Mouse (Mus musculus) kidney, postnatal 36 days (tissue): ENCODE data around the gene Gsta2.
"Not testable (repeated sequence)": the region's sequence is repeated elsewhere in the genome, so short reads cannot be mapped to it uniquely, and the experiment has no call there.

Experiments used
- DNase-seq, 2 experiments: peaks; one replicate each; pipeline ENCODE4 v3.0.0; 2021 to 2022; ENCODE audit warnings: mixed read lengths in 2 of 2

Gene Gsta2

GRCm38 (mm10) chr9:78355611-78356010, at the start of gene Gsta2:
Gene Gsta2, minus strand, starts transcription at chr9:78355788.
- no peak for DNase-seq

GRCm38 (mm10) chr9:78401596-78401995, 46.0 kb upstream of the Gsta2 start:
- no peak for DNase-seq

DNA sequence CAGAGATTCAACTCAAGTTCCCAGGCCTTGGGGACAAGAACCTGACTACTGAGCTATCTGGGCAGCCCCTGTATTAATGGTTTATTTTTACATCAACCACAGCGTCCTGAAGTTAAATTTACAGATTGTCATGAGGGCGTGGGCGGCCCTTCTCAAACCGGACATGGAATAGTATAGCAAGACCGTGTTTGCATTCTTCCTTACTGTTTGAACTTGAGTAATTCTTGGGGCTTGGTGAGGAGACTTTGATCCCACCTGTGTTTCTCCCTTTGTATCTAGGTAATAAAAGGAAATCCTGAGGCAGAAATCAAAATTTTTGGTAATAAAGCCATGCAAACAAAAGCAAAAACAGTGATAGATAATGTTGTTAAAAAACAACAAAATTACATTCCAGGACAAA, 45.0 kb upstream of the Gsta2 start:
- DNase-seq, result no peak

- DNase-seq, result no peak
Measured at GRCm38 (mm10) chr9:78396517-78396916, 40.9 kb upstream of the Gsta2 start.

- peak; percentile 18 to 58 for DNase-seq
Measured at GRCm38 (mm10) chr9:78395630-78396351, 40.2 kb upstream of the Gsta2 start, which contains the start of gene Ddx43. Gene Ddx43, plus strand, starts transcription at chr9:78395777.

DNA sequence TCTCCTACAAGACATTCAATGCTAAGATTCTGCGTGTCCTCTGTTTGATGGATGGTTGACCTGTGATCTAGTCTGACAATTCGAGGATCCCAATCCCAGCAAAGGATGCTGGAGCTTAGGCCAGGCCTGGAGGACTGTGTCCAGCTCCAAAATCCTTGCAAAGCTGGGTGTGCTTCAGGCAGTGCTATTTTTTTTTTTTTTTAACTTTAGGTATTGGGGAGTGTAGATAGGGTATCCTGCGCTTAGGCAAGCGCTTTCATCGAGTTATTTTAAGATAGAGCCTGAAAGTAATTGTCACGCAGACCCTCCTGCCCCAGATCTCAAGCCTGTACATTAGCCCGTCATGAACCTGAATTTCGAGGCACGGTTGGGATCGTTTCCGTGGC, 39.6 kb upstream of the Gsta2 start:
- DNase-seq, result no peak

GRCm38 (mm10) chr9:78394602-78395001, 39.0 kb upstream of the Gsta2 start:
- no peak for DNase-seq

- no peak for DNase-seq
Measured at GRCm38 (mm10) chr9:78393741-78394140, 38.2 kb upstream of the Gsta2 start.

GRCm38 (mm10) chr9:78389981-78390380, 34.4 kb upstream of the Gsta2 start:
- DNase-seq, result no peak

GRCm38 (mm10) chr9:78386947-78387346, 31.4 kb upstream of the Gsta2 start:
- no peak for DNase-seq

DNA sequence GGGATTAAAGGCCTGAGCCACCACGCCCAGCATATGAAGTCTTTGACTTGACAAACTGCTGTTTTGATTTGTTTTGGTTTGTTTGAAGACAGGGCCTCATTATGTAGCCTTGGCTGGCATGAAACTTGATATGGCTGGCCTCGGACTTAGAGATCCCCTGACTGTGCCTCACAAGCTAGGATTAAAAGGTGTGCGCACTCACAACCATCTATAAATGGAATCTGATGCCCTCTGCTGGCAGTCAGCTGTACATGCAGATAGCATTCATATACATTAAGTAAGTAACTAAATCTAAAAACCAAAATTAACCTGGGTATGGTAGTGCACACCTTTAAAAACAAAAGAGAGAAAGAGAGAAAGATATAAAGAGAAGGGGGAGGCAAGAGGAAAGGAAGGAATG, 30.3 kb upstream of the Gsta2 start:
- DNase-seq, result peak; percentile 20 to 39

DNA sequence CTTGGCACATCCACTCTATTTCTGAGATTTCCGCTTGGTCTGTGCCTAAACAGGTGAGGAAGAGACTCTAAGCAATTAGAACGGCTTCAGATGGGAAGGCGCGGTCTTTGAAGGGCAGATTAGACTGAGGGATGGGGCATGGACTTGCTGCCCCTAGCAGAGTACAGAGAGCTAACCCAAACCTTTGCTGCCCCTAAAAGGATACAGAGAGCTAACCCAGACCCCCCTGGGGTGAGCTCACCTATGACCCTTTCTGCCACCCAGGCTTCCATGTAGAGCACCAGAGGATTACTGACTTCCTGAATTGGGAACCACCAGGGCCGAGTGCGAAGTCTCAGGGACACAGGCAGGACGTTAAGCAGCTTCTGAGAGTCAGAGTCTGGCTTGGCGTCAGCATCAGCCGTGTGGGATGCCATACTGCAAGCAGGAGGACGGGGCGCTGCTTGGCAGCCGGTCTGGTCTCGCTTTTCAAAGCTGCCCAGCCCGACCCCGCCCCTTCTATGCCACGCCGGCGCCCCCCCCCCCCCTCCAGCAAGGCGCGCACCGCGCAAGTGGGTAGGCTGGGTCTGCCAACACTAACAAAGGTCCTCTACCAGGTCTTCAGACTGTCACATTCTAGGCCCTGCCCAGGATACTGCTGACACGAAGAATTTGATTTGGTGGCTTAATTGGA, 22.7 kb upstream of the Gsta2 start, which contains the start of gene Ooep:
TSS of gene Ooep (minus strand) at position 613 of the 673 bp plus-strand sequence.
- peak in 1 of 2 experiments; percentile 6 for DNase-seq

DNA sequence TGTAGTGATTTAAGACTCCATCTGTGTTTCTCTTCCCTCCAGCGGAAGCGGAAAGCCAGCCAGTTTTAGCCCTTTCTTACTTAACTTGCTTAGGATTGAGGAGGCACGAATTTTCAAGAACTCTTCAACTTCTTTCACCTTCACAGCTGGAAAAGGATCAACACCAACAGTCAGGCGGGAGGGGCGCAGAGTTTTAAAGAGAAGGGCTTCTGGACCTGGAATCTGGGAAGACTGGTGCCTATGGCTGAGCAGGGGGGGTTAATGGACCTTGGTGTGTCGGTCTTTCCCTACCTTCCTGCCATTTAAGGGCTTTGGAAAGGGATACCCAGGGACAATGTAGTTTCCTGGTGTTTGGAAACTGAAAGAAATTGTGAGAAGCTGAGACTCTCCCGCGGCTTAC, 22.0 kb upstream of the Gsta2 start:
- no peak for DNase-seq

GRCm38 (mm10) chr9:78375486-78375885, 19.9 kb upstream of the Gsta2 start:
- no peak for DNase-seq

DNA sequence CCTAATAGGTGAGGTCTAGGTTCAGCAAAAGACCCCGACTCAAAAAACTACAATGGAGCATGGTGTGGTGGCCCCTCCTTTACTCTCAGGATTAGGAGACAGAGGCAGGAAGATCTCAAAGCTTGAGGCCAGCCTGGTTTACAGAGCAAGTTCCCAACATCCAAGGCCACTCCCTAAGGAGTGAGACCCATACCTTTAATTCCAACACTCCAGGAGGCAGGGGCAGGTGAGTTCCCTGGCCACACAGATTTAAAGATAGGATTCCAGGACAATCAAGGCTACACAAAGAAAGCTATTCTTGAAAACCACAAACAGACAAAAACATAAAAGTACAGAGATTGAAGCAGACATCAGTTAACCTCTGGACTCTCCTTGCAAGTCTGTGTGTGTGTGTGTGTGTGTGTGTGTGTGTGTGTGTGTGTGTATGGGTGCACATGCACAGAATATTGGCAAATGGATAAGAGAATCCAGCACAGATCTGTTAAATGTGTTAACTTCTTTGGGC, 19.3 kb upstream of the Gsta2 start:
- DNase-seq, result peak in 1 of 2 experiments; percentile 27

DNA sequence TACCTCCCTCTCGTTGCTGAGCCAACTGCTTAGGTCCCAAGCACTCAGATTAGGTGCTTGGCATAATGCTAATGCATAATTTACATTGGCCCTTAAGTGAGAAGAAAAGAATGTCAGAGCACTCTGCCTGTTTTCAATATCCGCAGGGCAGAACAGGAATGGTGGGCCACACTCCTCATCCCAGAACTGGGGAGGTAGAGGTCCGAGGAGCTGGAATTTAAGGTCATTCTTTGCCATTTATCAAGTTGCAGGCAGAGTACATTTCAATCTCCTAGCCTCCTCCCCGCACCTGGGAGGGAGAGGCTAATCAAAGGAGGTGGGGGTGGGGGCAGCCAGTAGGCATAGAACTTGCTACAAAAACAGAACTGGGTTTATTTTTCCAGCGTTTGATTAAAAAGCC, 18.8 kb upstream of the Gsta2 start:
- no peak for DNase-seq

DNA sequence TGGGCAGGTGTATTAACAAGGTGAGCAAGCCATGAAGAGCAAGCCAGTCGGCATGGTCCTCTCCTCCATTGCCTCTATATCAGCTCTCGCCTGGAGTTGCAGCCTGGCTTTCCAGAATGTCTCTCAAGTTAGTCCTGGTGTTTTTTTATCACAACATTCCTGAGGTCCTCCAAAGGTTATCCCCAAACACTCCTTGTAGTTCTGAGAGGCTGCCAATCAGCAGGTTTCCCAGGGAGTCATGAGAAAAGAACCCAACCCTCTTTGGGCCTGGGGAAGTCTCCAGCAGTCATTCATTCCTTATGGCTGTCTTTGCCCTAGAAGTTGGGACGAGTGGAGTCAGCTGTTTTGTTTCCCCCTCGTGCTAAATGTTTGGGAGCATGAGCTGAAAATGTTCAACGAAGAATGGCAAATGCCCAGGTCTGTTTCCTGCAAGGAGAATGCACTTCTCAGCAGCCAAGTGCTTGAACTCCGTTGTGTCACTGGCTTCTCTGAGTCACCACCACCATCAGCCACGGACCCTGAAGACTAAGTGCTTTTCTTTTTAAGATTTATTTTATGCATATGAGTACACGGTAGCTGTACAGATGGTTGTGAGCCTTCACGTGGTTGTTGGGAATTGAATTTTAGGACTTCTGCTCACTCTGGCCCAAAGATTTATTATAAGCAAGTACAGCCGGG, 17.4 kb upstream of the Gsta2 start:
- no peak for DNase-seq

GRCm38 (mm10) chr9:78371441-78371840, 15.9 kb upstream of the Gsta2 start:
- DNase-seq, result no peak

GRCm38 (mm10) chr9:78369786-78370185, 14.2 kb upstream of the Gsta2 start:
- DNase-seq, result no peak

DNA sequence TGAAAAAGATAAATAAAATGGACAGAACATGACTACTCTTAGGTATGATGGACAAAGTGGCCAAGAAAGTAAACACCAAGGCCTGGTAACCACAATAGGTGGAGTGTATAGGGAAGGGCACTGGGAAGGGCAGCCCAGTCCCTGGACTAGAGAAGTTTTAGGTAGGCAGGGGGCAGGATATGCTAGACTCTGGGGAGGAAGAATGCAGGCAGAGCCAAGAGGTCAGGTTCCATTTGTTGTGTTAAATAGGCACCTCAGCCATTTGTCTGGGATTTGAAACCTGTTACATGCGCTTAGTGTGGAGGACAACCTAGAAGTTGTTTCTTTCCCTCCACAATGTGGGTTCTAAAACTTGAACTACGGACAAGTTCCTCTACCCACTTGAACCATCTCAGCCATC, 13.8 kb upstream of the Gsta2 start:
- DNase-seq, result no peak

DNA sequence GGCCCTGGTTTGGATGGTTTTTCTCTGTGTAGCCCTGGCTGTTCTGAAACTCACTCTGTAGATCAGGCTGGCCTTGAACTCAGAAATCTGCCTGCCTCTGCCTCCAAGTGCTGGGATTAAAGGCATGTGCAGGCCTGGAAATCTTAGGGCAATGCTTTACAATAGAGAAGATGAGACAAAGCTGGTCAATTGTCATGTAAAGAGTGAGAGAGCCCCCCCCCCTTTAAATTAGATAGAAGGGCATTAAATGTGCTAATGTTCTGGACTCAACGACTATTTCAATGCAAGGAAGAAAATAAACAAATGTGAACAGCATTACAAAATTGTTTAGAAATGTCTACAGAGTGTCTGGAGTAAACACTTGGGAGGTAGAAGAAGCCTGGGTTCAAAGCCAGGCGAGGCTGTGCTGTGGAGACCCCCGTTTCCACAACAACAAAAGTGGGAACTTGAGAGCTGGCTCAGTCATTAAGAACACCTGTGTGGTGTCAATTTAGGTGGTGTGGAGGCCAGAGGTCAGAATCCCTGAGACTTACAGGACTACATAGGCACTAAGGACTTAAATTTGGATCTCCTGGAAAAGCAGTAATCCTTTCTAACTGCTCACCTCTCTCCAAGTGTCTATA, 13.2 kb upstream of the Gsta2 start:
- DNase-seq, result no peak

DNA sequence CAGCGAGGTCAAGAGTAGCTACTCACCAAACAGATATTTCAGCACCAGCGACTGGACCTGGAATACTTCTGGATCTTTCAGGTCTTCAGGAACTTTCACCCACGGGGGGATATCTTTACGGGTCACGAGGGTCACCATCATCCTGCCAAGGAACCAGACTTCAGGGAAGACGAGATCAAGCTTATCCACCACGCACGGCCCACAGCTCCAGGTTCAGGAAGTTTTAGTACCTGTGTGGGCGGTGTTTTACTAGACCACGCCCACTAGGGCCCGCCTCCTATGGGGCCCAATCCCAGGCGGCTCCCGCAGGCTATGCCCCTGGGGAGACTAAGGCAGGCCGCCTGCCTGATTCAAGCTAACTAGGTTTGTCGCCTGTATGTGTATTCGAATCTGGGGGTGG, 12.4 kb upstream of the Gsta2 start, which contains the start of gene Dppa5a:
TSS of gene Dppa5a (minus strand) at position 219 of the 400 bp plus-strand sequence.
- DNase-seq, result not testable (repeated sequence)
